ENCODE assay signal across 24 mouse cellular contexts in genomic region chrX:99586282-99586681, GRCm38 (mm10).
DNase-seq lines count a peak whose midpoint lies in the region; ATAC-seq lines count a peak whose summit lies in the region.
"Had no signal": no experiment of that assay in that cellular context is flagged by ENCODE, and none has a peak within 500 bp of the region (broad histone marks: within the 10 kb centered on the region; RNA-seq: fewer than 3 reads in every experiment).

No protein-coding gene starts in this region.

- no peaks in the 10 kb centered on the region for H3K36me3 ChIP-seq in forebrain, embryonic 10.5 days (replicated peaks)
- no peaks in the 10 kb centered on the region for H3K36me3 ChIP-seq in forebrain, embryonic 11.5 days (ENCODE audit: control insufficient read depth, insufficient read depth, low read length)
- no peaks in the 10 kb centered on the region for H3K36me3 ChIP-seq in kidney, embryonic 15.5 days
- no peaks in the 10 kb centered on the region for H3K36me3 ChIP-seq in midbrain, embryonic 11.5 days (ENCODE audit: control insufficient read depth, insufficient read depth, low read length)
- H3K36me3 ChIP-seq in midbrain, embryonic 15.5 days (replicated peaks) = no peaks in the 10 kb centered on the region
- H3K36me3 ChIP-seq: embryonic facial prominence, embryonic 10.5 days; embryonic facial prominence, embryonic 13.5 days; G1E; hindbrain, embryonic 12.5 days; hindbrain, embryonic 15.5 days had no signal

- H3K4me1 ChIP-seq in forebrain, embryonic 10.5 days = peaks cover 35% of the 10 kb centered on the region
- H3K4me1 ChIP-seq in forebrain, embryonic 11.5 days (replicated peaks; ENCODE audit: control insufficient read depth, insufficient read depth, low read length) = no peaks in the 10 kb centered on the region
- no peaks in the 10 kb centered on the region; the same call in 1 of the 2 replicates for H3K4me1 ChIP-seq in kidney, embryonic 15.5 days
- H3K4me1 ChIP-seq in midbrain, embryonic 11.5 days (ENCODE audit: control insufficient read depth, insufficient read depth, low read length) = no peaks in the 10 kb centered on the region
- peaks cover 3% of the 10 kb centered on the region; the same call in 1 of the 2 replicates for H3K4me1 ChIP-seq in midbrain, embryonic 15.5 days
- H3K4me1 ChIP-seq: hindbrain, embryonic 15.5 days had no signal

- WGBS in forebrain, embryonic 10.5 days = 53% methylated on average over 11 of the region's 11 CpGs
- WGBS in forebrain, embryonic 11.5 days = 55% methylated on average over 11 of the region's 11 CpGs
- 71% methylated on average over 11 of the region's 11 CpGs for WGBS in kidney, embryonic 15.5 days
- 52% methylated on average over 11 of the region's 11 CpGs for WGBS in midbrain, embryonic 11.5 days
- WGBS in midbrain, embryonic 15.5 days = 68% methylated on average over 11 of the region's 11 CpGs

- no peak for ATAC-seq in forebrain, embryonic 11.5 days (replicated peaks; ENCODE audit: low FRiP score)
- peak; percentile 53; the same call in 1 of the 2 replicates for ATAC-seq in kidney, embryonic 15.5 days (replicated peaks; ENCODE audit: low FRiP score)
- ATAC-seq in midbrain, embryonic 11.5 days (ENCODE audit: low FRiP score) = no peak
- ATAC-seq in midbrain, embryonic 15.5 days (replicated peaks) = no peak

- H3K27ac ChIP-seq in forebrain, embryonic 10.5 days = 0 out of 2 replicates have a peak overlapping the region, but pooled peaks have one; percentile 8
- no peak overlapping the region for H3K27ac ChIP-seq in forebrain, embryonic 11.5 days (ENCODE audit: low read depth, low read length)
- H3K27ac ChIP-seq in kidney, embryonic 15.5 days = peak overlapping the region; percentile 66
- no peak overlapping the region for H3K27ac ChIP-seq in midbrain, embryonic 11.5 days (ENCODE audit: low read depth, low read length)
- H3K27ac ChIP-seq in midbrain, embryonic 15.5 days = no peak overlapping the region
- H3K27ac ChIP-seq: embryonic facial prominence, embryonic 10.5 days; embryonic facial prominence, embryonic 13.5 days; gastrocnemius, adult 2 months; hindbrain, embryonic 12.5 days; hindbrain, embryonic 15.5 days had no signal

- no peak overlapping the region for H3K9ac ChIP-seq in forebrain, embryonic 11.5 days (ENCODE audit: low read length)
- H3K9ac ChIP-seq in kidney, embryonic 15.5 days = no peak overlapping the region
- H3K9ac ChIP-seq in midbrain, embryonic 11.5 days (ENCODE audit: low read length) = no peak overlapping the region
- no peak overlapping the region for H3K9ac ChIP-seq in midbrain, embryonic 15.5 days
- H3K9ac ChIP-seq: embryonic facial prominence, embryonic 13.5 days; forebrain, postnatal 0 days; hindbrain, embryonic 12.5 days; hindbrain, embryonic 15.5 days had no signal

- H3K9me3 ChIP-seq in forebrain, embryonic 10.5 days = no peaks in the 10 kb centered on the region
- H3K9me3 ChIP-seq in forebrain, embryonic 11.5 days (ENCODE audit: control insufficient read depth, low read length) = no peaks in the 10 kb centered on the region
- no peaks in the 10 kb centered on the region for H3K9me3 ChIP-seq in kidney, embryonic 15.5 days (replicated peaks)
- H3K9me3 ChIP-seq in midbrain, embryonic 11.5 days (ENCODE audit: control insufficient read depth, low read length) = no peaks in the 10 kb centered on the region
- no peaks in the 10 kb centered on the region for H3K9me3 ChIP-seq in midbrain, embryonic 15.5 days
- H3K9me3 ChIP-seq: embryonic facial prominence, embryonic 10.5 days; embryonic facial prominence, embryonic 13.5 days; G1E; hindbrain, embryonic 12.5 days; hindbrain, embryonic 15.5 days had no signal

- H3K4me3 ChIP-seq in forebrain, embryonic 10.5 days = no peak overlapping the region
- H3K4me3 ChIP-seq in forebrain, embryonic 11.5 days (ENCODE audit: low read depth, low read length) = no peak overlapping the region
- H3K4me3 ChIP-seq in kidney, embryonic 15.5 days (replicated peaks) = no peak overlapping the region
- no peak overlapping the region for H3K4me3 ChIP-seq in midbrain, embryonic 11.5 days (ENCODE audit: low read depth, low read length)
- H3K4me3 ChIP-seq in midbrain, embryonic 15.5 days = no peak overlapping the region
- H3K4me3 ChIP-seq: embryonic facial prominence, embryonic 10.5 days; embryonic facial prominence, embryonic 13.5 days; erythroblast, embryonic 14.5 days; gastrocnemius, adult 2 months; hindbrain, embryonic 12.5 days; hindbrain, embryonic 15.5 days had no signal

- no peak overlapping the region for H3K4me2 ChIP-seq in forebrain, embryonic 11.5 days (ENCODE audit: low read depth, low read length, severe bottlenecking)
- no peak overlapping the region for H3K4me2 ChIP-seq in kidney, embryonic 15.5 days
- no peak overlapping the region for H3K4me2 ChIP-seq in midbrain, embryonic 11.5 days
- no peak overlapping the region for H3K4me2 ChIP-seq in midbrain, embryonic 15.5 days
- H3K4me2 ChIP-seq: embryonic facial prominence, embryonic 13.5 days; heart, embryonic 11.5 days; hindbrain, embryonic 12.5 days; hindbrain, embryonic 15.5 days had no signal

- no peak for DNase-seq in forebrain, embryonic 10.5 days (ENCODE audit: extremely low spot score, low spot score)
- DNase-seq in forebrain, embryonic 11.5 days (ENCODE audit: low spot score) = no peak
- no peak for DNase-seq in kidney, adult 9 months
- DNase-seq in midbrain, embryonic 11.5 days (ENCODE audit: low spot score, missing footprints) = peak; percentile 72
- DNase-seq: adrenal gland, adult 2 months; adrenal gland, postnatal 14 days; cerebellum, adult 11-12 months; cerebellum, adult 8-10 months; cerebellum, postnatal 10 days; cerebellum, postnatal 36 days; embryo, embryonic 11 days; forebrain, postnatal 0 days; gastrocnemius, adult 2 months; gastrocnemius, postnatal 14 days; heart, adult 11 months had no signal

- H3K27me3 ChIP-seq in forebrain, embryonic 10.5 days (ENCODE audit: poor library complexity, severe bottlenecking) = peaks cover 94% of the 10 kb centered on the region
- H3K27me3 ChIP-seq in forebrain, embryonic 11.5 days (ENCODE audit: control insufficient read depth, insufficient read depth, low read length) = peaks cover 5% of the 10 kb centered on the region; the same call in 1 of the 2 replicates
- H3K27me3 ChIP-seq in kidney, embryonic 15.5 days = peaks cover 47% of the 10 kb centered on the region
- H3K27me3 ChIP-seq in midbrain, embryonic 11.5 days (ENCODE audit: control insufficient read depth, insufficient read depth, low read length) = peaks cover 14% of the 10 kb centered on the region
- peaks cover 18% of the 10 kb centered on the region; the same call in 1 of the 2 replicates for H3K27me3 ChIP-seq in midbrain, embryonic 15.5 days (replicated peaks)

Comparison
In these comparisons a context has a peak if more than half of its experiments do, and no peak if none do; other contexts are left out.
1. H3K27ac ChIP-seq: peak in forebrain, embryonic 10.5 days (single experiment) and kidney, embryonic 15.5 days (single experiment); none in forebrain, embryonic 11.5 days (single experiment), midbrain, embryonic 11.5 days (single experiment) and midbrain, embryonic 15.5 days (single experiment).